Mouse (Mus musculus) kidney, embryonic 15.5 days (tissue): ENCODE measurements around the gene 4930438A08Rik. TPM values are rescaled to one million over a fixed set of nuclear protein-coding genes. Genes with fewer than 3 reads are reported as not detected.

Experiments
- ATAC-seq: fragments of 200-750 bp; cut with Nextera tagmentation; replicated peaks from 2 replicates; pipeline ENCODE4 v1.8.0; 2017; ENCODE audit warnings: moderate TSS enrichment; ENCODE audit not compliant: low FRiP score
- H3K27ac ChIP-seq: fragments of 300-500 bp; sonication (generic); 2 replicates; pipeline ENCODE4 v1.5.1; 2015; ENCODE audit warnings: mild to moderate bottlenecking, inconsistent platforms
- H3K27me3 ChIP-seq: fragments of 300-500 bp; sonication (generic); 2 replicates; pipeline ENCODE4 v1.6.1; 2015; ENCODE audit warnings: inconsistent platforms
- H3K36me3 ChIP-seq: fragments of 300-500 bp; sonication (generic); 2 replicates; pipeline ENCODE4 v1.6.1; 2015; ENCODE audit warnings: inconsistent platforms
- H3K4me1 ChIP-seq: fragments of 300-500 bp; sonication (generic); 2 replicates; pipeline ENCODE4 v1.6.1; 2015; ENCODE audit warnings: inconsistent platforms
- H3K4me2 ChIP-seq: fragments of 300-500 bp; sonication (generic); 2 replicates; pipeline ENCODE4 v1.6.1; 2015; ENCODE audit warnings: moderate library complexity, mild to moderate bottlenecking, inconsistent platforms
- H3K4me3 ChIP-seq: fragments of 300-500 bp; sonication (generic); replicated peaks from 2 replicates; pipeline ENCODE4 v1.5.1; 2015; ENCODE audit warnings: mild to moderate bottlenecking, inconsistent platforms
- H3K9ac ChIP-seq: fragments of 300-500 bp; sonication (generic); 2 replicates; pipeline ENCODE4 v1.6.1; 2015; ENCODE audit warnings: mild to moderate bottlenecking, inconsistent platforms
- H3K9me3 ChIP-seq: fragments of 300-500 bp; sonication (generic); replicated peaks from 2 replicates; pipeline ENCODE4 v1.6.1; 2016; ENCODE audit warnings: inconsistent platforms
- WGBS: fragments of 180-500 bp; shearing (Covaris S2); methylation state at CpG from one replicate; pipeline ENCODE4 v1.1.7; 2015; ENCODE audit warnings: mixed read lengths; 5-methylcytosine and 5-hydroxymethylcytosine counted together
- polyA plus RNA-seq: library from polyadenylated mRNA; unstranded; fragments of >200 nt; fragmentation: Nextera tagmentation; extraction: Ambion mirVana; gene quantifications from 2 replicates; pipeline ENCODE4 v1.2.1, GENCODE M21; 2015

4930438A08Rik gene
- polyA plus RNA-seq, 1 experiment from 2014 or later: not detected

DNA sequence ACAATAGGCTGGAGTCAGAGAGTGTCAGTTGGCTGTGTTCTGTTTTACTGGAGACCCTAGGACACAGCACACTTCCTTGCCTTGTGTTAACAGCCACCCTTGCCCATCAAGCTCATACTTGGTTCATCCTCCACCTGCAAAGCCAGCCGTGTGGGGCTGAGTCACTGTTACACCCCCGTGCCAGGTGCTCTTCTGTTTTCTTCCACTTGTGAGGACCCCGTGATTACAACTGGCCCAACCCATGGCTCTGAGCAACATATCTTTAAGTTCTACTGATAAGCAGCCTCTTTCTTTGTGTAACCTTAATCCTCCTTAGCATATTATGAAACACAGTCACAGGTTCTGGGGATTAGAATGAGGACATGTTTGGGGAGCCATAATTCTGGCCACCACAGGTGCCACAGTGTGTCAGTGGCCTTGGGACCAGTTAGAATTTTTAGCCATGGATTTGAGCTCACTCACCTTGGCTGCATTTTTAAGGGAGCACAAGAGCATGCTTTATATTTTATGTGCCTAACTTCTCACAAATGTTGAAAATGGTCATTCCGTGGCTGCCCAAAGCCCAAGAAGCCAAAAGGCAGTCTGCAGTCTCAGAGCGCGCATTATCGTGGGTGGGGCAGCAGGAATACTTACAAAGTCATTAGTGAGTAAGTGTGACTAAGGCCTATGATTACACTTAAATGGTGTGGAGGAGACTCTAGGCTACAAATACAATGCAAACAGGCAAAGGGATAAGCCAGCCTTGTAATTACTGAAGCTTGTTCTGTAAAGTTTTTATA, 25.2 kb upstream of the 4930438A08Rik start:
- Histone ChIP-seq H3K4me2 (no peak overlapping the region), H3K4me1 (no peaks in the 10 kb centered on the region), H3K9me3 (no peaks in the 10 kb centered on the region), H3K4me3 (no peak overlapping the region), H3K27me3 (peaks cover 4% of the 10 kb centered on the region; the same call in 1 of the 2 replicates), H3K27ac (no peak overlapping the region), H3K36me3 (no peaks in the 10 kb centered on the region), H3K9ac (no peak overlapping the region)
- no peak for ATAC-seq
- WGBS: 52% methylated on average over 7 of the region's 7 CpGs

GRCm38 (mm10) chr11:58250550-58250949, 24.0 kb upstream of the 4930438A08Rik start:
- no peak overlapping the region for H3K9ac ChIP-seq
- no peaks in the 10 kb centered on the region for H3K27me3 ChIP-seq
- no peaks in the 10 kb centered on the region for H3K36me3 ChIP-seq
- WGBS: 91% methylated on average over 5 of the region's 5 CpGs
- no peak for ATAC-seq
- no peak overlapping the region for H3K4me2 ChIP-seq
- H3K9me3 ChIP-seq: no peaks in the 10 kb centered on the region
- no peak overlapping the region for H3K27ac ChIP-seq
- H3K4me1 ChIP-seq: no peaks in the 10 kb centered on the region
- H3K4me3 ChIP-seq: no peak overlapping the region

- no peak for ATAC-seq
- Histone ChIP-seq H3K4me1 (no peaks in the 10 kb centered on the region), H3K9me3 (no peaks in the 10 kb centered on the region), H3K4me2 (no peak overlapping the region), H3K4me3 (no peak overlapping the region), H3K27me3 (peaks cover 3% of the 10 kb centered on the region; the same call in 1 of the 2 replicates), H3K9ac (no peak overlapping the region), H3K36me3 (no peaks in the 10 kb centered on the region), H3K27ac (no peak overlapping the region)
- 85% methylated on average over 3 of the region's 3 CpGs for WGBS
These were observed 20.2 kb upstream of the 4930438A08Rik start for GRCm38 (mm10) chr11:58254411-58254810.

- Histone ChIP-seq H3K9me3 (no peaks in the 10 kb centered on the region), H3K9ac (no peak overlapping the region), H3K27me3 (peaks cover 3% of the 10 kb centered on the region; the same call in 1 of the 2 replicates), H3K27ac (no peak overlapping the region), H3K4me2 (no peak overlapping the region), H3K4me3 (no peak overlapping the region), H3K4me1 (no peaks in the 10 kb centered on the region), H3K36me3 (no peaks in the 10 kb centered on the region)
- WGBS: 87% methylated on average over 5 of the region's 5 CpGs
- ATAC-seq: no peak
These were observed 16.8 kb upstream of the 4930438A08Rik start for GRCm38 (mm10) chr11:58257816-58258215.

GRCm38 (mm10) chr11:58260156-58260555, 14.4 kb upstream of the 4930438A08Rik start:
- Histone ChIP-seq H3K9me3 (no peaks in the 10 kb centered on the region), H3K4me2 (no peak overlapping the region)

DNA sequence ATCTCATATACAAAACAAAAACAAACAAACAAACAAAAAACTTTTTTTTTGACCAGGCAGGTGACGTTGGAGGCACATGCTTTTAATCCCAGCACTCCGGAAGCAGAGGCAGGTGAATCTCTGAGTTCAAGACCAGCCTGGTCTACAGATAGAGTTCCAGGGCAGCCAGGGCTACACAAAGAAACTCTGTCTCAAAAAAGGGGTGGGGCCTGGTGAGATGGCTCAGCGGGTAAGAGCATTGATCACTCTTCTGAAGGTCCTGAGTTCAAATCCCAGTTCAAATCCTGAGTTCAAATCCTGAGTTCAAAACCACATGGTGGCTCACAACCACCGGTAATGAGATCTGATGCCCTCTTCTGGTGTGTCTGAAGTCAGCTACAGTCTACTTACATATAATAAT, 12.8 kb upstream of the 4930438A08Rik start:
- H3K36me3 ChIP-seq: no peaks in the 10 kb centered on the region
- peaks cover under 1% of the 10 kb centered on the region; the same call in 1 of the 2 replicates for H3K27me3 ChIP-seq

More at GRCm38 (mm10) chr11:58260156-58260555, 14.4 kb upstream of the 4930438A08Rik start:
- Histone ChIP-seq H3K4me1 (no peaks in the 10 kb centered on the region), H3K27me3 (peaks cover 3% of the 10 kb centered on the region; the same call in 1 of the 2 replicates), H3K4me3 (no peak overlapping the region), H3K36me3 (no peaks in the 10 kb centered on the region), H3K9ac (no peak overlapping the region), H3K27ac (no peak overlapping the region)
- WGBS: 91% methylated on average over 4 of the region's 4 CpGs
- no peak for ATAC-seq

DNA sequence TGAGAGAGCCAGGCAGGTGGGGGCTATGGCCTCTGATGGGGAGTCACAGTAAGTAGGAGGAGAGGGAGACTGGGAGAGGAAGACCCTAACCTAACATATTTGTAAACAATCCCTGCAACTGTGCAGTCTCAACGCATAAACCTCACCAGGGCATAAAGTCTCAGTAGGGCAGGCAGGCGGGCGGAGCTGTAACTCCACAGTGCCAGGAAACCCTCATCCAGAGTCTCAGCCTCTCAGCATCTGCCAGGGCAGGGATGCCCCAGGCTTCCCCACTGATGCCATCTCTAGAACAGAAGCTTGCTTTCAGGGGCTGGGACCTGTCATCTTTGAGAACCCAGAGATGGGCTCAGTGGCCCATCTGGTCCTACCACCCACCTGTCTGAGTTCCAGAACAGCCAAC, 12.3 kb upstream of the 4930438A08Rik start:
- Histone ChIP-seq H3K4me1 (no peaks in the 10 kb centered on the region), H3K9ac (no peak overlapping the region), H3K27me3 (no peaks in the 10 kb centered on the region), H3K4me2 (no peak overlapping the region), H3K9me3 (no peaks in the 10 kb centered on the region), H3K4me3 (no peak overlapping the region), H3K36me3 (no peaks in the 10 kb centered on the region), H3K27ac (no peak overlapping the region)
- 88% methylated on average over 3 of the region's 3 CpGs for WGBS
- no peak for ATAC-seq

More for the DNA sequence above, 12.8 kb upstream of the 4930438A08Rik start:
- H3K4me1 ChIP-seq: no peaks in the 10 kb centered on the region
- H3K27ac ChIP-seq: no peak overlapping the region
- no peak overlapping the region for H3K4me2 ChIP-seq
- no peak for ATAC-seq
- H3K9ac ChIP-seq: no peak overlapping the region
- no peak overlapping the region for H3K4me3 ChIP-seq
- no peaks in the 10 kb centered on the region for H3K9me3 ChIP-seq
- WGBS: 84% methylated on average over 4 of the region's 4 CpGs

GRCm38 (mm10) chr11:58263516-58263915, 11.1 kb upstream of the 4930438A08Rik start:
- no peak for ATAC-seq
- Histone ChIP-seq H3K4me2 (no peak overlapping the region), H3K9me3 (no peaks in the 10 kb centered on the region), H3K4me3 (no peak overlapping the region), H3K27me3 (no peaks in the 10 kb centered on the region), H3K4me1 (no peaks in the 10 kb centered on the region), H3K9ac (no peak overlapping the region), H3K27ac (no peak overlapping the region), H3K36me3 (no peaks in the 10 kb centered on the region)
- WGBS: 78% methylated on average over 2 of the region's 2 CpGs

DNA sequence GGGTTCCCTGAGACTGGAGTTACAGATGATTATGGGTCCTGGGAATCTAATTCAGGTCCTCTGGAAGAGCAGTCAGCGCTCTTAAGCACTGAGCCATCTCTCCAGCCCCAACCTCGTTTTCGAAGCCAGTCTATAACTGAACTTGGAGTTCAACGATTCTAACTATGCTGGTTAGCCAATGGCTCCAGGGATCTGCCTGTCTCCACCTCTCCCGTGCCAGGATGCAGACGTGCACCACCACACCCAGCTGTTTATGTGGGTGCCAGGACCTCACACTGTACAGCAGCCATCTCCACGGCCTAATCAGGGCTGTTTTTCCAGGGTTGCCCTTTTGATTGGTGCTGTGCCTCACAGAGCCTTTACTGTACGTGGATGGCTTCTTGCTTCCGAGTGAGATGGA, 10.1 kb upstream of the 4930438A08Rik start:
- Histone ChIP-seq H3K27ac (no peak overlapping the region), H3K4me1 (no peaks in the 10 kb centered on the region), H3K9ac (no peak overlapping the region), H3K4me2 (no peak overlapping the region), H3K36me3 (no peaks in the 10 kb centered on the region), H3K27me3 (no peaks in the 10 kb centered on the region), H3K9me3 (no peaks in the 10 kb centered on the region), H3K4me3 (no peak overlapping the region)
- 73% methylated on average over 9 of the region's 9 CpGs for WGBS
- ATAC-seq: no peak

GRCm38 (mm10) chr11:58268285-58268684, 6.3 kb upstream of the 4930438A08Rik start:
- no peak for ATAC-seq
- H3K36me3 ChIP-seq: no peaks in the 10 kb centered on the region
- no peak overlapping the region for H3K4me3 ChIP-seq
- H3K27ac ChIP-seq: no peak overlapping the region
- 84% methylated on average over 3 of the region's 3 CpGs for WGBS
- no peaks in the 10 kb centered on the region for H3K4me1 ChIP-seq
- no peaks in the 10 kb centered on the region for H3K27me3 ChIP-seq
- H3K4me2 ChIP-seq: no peak overlapping the region
- no peaks in the 10 kb centered on the region for H3K9me3 ChIP-seq
- no peak overlapping the region for H3K9ac ChIP-seq

GRCm38 (mm10) chr11:58275756-58276155, 1.2 kb downstream of the 4930438A08Rik start:
- Histone ChIP-seq H3K9ac (no peak overlapping the region), H3K4me1 (no peaks in the 10 kb centered on the region), H3K4me2 (no peak overlapping the region), H3K27me3 (no peaks in the 10 kb centered on the region), H3K4me3 (no peak overlapping the region), H3K27ac (no peak overlapping the region), H3K36me3 (no peaks in the 10 kb centered on the region), H3K9me3 (no peaks in the 10 kb centered on the region)
- WGBS: 75% methylated on average over 4 of the region's 4 CpGs
- no peak for ATAC-seq

- Histone ChIP-seq H3K27me3 (peaks cover 13% of the 10 kb centered on the region), H3K27ac (no peak overlapping the region), H3K9ac (no peak overlapping the region), H3K4me3 (no peak overlapping the region), H3K4me2 (no peak overlapping the region), H3K4me1 (no peaks in the 10 kb centered on the region), H3K9me3 (no peaks in the 10 kb centered on the region), H3K36me3 (no peaks in the 10 kb centered on the region)
- WGBS: 84% methylated on average over 13 of the region's 13 CpGs
- ATAC-seq: no peak
These were observed 7.4 kb downstream of the 4930438A08Rik start for GRCm38 (mm10) chr11:58281970-58282496.
